Mouse (Mus musculus) T-cell, adult 66 days (primary cell): ENCODE measurements around the gene Olfr106-ps. TPM values are rescaled to one million over a fixed set of nuclear protein-coding genes. Genes with fewer than 3 reads are reported as not detected.

Experiments used
- total RNA-seq, 2 experiments: library from RNA; stranded (reverse); gene quantifications; 3 replicates in 1 of 2; 4 replicates in 1 of 2; pipeline ENCODE4 v1.2.4; 2023

Olfr106-ps gene
- total RNA-seq, result not detected

DNA sequence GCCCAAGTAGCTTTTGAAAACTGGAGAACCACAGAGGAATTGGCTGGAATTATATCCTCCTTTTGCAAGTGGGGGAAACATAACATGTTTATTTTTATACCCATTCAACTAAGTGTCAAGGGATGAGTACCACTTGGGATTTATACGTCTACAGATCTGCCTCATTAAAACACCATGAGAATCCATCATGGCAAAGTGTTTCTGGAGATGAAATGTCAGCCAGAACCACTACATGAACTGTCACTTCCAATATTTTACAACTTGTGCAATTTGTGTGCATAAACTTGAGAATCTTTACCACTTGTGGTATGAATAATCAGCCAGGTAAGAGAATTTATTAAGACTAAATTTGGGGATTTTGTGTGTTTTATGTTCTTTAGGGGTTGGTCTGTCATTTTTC, at the start of gene Olfr106-ps:
Gene Olfr106-ps (plus strand): TSS at position 301 of the 400 bp plus-strand sequence.

DNA sequence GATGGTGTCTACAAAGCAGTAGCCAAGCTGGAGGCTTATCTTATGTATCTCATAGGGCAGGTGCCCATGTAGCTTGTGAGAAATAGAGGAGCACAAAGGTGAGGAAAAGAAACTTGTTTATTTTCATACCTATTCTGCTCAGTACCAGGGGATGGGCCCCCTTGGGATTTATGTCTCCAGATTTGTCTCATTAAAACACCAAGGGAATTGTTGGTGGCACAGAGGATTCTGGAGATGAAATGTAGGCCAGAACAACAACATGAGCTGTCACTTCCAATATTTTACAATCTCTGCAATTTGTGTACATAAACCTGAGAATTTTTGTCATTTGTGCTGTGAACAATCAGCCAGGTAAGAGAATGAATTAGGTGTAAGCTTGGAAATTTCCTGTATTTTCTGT, 30.9 kb upstream of the Olfr106-ps start, which contains the start of gene Olfr104-ps:
Gene Olfr104-ps (plus strand): TSS at position 301 of the 400 bp plus-strand sequence.

DNA sequence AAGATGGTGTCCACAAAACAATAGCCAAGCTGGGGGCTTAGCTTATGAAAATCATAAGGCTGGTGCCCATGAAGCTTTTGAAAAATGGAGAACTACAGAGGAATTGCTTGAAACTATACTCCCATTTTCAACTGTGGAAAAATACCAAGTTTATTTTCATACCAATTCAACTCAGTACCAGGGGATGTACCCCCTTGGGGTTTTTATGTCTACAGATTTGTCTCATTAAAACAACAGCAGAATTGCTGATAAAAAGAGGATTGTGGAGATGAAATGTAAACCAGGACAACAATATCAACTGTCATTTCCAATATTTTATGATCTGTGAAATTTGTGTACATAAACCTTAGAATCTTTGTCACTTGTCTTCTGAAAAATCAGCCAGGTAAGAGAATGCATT, 11.5 kb upstream of the Olfr106-ps start, which contains the start of gene Olfr105-ps:
Gene Olfr105-ps (plus strand): TSS at position 301 of the 400 bp plus-strand sequence.

DNA sequence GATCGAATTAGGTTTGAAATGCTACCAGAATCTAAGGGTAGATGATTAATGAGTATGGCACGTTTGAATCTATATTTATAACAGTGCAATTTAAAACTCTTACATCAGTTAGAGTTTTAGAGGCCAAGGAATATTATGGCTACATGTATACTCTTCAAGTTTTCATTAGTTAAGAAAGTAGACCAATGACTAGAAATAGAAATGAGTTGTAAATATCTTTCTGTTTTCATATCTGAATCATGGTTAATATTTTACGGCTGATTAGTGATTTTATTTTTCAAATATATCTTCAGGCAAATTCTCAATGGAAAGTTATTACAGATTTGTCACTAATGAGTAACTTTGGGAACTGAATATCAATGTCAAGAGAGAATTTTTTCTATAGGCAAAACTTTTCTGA, 8.7 kb downstream of the Olfr106-ps start, which contains the start of gene Olfr107:
Gene Olfr107 (plus strand): TSS at position 301 of the 400 bp plus-strand sequence.

DNA sequence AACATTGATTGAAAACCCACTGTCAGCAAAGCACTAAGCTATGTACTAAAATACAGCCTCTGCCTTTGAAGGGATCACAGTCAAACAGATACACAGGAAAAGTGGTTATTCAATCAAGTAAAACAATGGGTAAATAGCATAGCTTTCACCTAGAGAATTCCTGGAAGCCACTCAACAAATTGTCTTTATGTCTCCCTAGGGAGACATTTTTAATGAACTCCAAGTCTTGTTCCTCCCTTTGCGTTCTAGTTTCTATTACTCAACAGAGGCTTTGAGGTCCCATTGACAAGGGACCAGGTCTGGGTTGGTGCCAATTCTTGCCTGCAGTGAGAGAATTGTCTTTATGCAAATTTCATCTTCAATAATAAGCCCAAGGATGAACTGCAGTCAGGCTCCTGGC, 55.0 kb downstream of the Olfr106-ps start, which contains the start of gene Olfr108:
Gene Olfr108 (plus strand): TSS at position 301 of the 400 bp plus-strand sequence.

Other genes starting within 250 kb of the Olfr106-ps start
- gene Olfr93, start 228.9 kb upstream of the Olfr106-ps start, total RNA-seq, result not detected
- gene Ubd, start 196.5 kb upstream of the Olfr106-ps start, total RNA-seq, result under 1 TPM; 0.61 to 0.65 TPM
- gene Olfr94, start 189.4 kb upstream of the Olfr106-ps start, total RNA-seq, result not detected
- not detected for gene Olfr95, start 177.3 kb upstream of the Olfr106-ps start, total RNA-seq
- not detected for gene Olfr96, start 170.2 kb upstream of the Olfr106-ps start, total RNA-seq
- not detected for gene Olfr97, start 153.1 kb upstream of the Olfr106-ps start, total RNA-seq
- gene Olfr98, start 126.6 kb upstream of the Olfr106-ps start, total RNA-seq, result not detected
- gene H2-M3, start 120.2 kb upstream of the Olfr106-ps start, total RNA-seq, result 10 to 100 TPM; 34.4 to 40.3 TPM
- not detected for gene Olfr99, start 106.9 kb upstream of the Olfr106-ps start, total RNA-seq
- not detected for gene Olfr101, start 86.1 kb upstream of the Olfr106-ps start, total RNA-seq
- gene Olfr102, start 73.3 kb upstream of the Olfr106-ps start, total RNA-seq, result not detected
- gene Olfr103, start 50.7 kb upstream of the Olfr106-ps start, total RNA-seq, result not detected
- not detected for gene Olfr104-ps, start 30.8 kb upstream of the Olfr106-ps start, total RNA-seq
- gene Olfr105-ps, start 11.4 kb upstream of the Olfr106-ps start, total RNA-seq, result not detected
- not detected for gene Olfr107, start 8.8 kb downstream of the Olfr106-ps start, total RNA-seq
- not detected for gene Olfr108, start 55.1 kb downstream of the Olfr106-ps start, total RNA-seq
- not detected for gene Olfr109, start 68.5 kb downstream of the Olfr106-ps start, total RNA-seq
- not detected for gene H2-M2, start 93.2 kb downstream of the Olfr106-ps start, total RNA-seq
- gene Olfr110, start 102.1 kb downstream of the Olfr106-ps start, total RNA-seq, result not detected
- gene Olfr111, start 117.6 kb downstream of the Olfr106-ps start, total RNA-seq, result not detected
- not detected for gene Olfr112, start 179.1 kb downstream of the Olfr106-ps start, total RNA-seq
- not detected for gene Olfr113, start 187.3 kb downstream of the Olfr106-ps start, total RNA-seq
- gene Olfr114, start 202.3 kb downstream of the Olfr106-ps start, total RNA-seq, result not detected
- not detected for gene Olfr115, start 236.7 kb downstream of the Olfr106-ps start, total RNA-seq
- not detected for gene Olfr116, start 236.8 kb downstream of the Olfr106-ps start, total RNA-seq